Mouse (Mus musculus): ENCODE measurements at regions not wholly inside any gene's neighbourhood (a gene's known extent, or its start where the extent isn't known, plus 50 kb on each side); places are given as distances from the start of the nearest gene placed in this dataset.

DNA sequence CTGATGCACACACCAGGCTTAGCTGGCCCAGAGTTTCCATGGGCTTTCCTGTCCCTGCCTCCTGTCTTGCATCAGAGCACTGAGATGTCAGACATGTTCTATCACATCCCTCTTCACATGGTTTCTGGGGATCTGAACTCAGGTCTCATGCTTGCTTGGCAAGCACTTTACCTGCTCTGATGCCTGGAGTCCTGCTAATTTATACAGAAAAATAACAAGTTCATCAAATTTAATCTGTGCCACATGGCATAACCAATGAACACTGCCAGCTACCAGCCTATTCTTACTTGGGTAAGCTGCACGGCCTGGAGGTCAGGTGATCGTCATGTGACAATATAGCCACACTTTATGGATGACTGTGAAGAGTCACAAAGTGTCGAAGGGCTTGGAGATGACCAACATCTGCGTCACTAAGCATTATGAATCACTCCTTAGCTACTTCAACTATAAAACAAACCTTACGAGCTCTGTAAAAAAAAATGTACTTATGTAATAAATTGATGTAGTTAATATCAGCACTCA, 186.2 kb downstream of the Hlx start:
- TF ChIP-seq POLR2A (IDR thresholded peaks at IDR 0.05; ENCODE audit: low read depth, low read length) (no peak), CTCF (IDR thresholded peaks at IDR 0.05; ENCODE audit: borderline replicate concordance, insufficient read depth, low read length) (no peak)
